Mouse (Mus musculus) lung, postnatal 4 days (tissue): Measurements from ENCODE around the gene Defb9.
"Not testable (repeated sequence)": the region's sequence is repeated elsewhere in the genome, so short reads cannot be mapped to it uniquely, and the experiment has no call there.

Experiments
- DNase-seq, 2 experiments: peaks; one replicate each; pipeline ENCODE4 v3.0.0; 2021

The Defb9 gene

GRCm38 (mm10) chr8:21885321-21885720 is at the start of gene Defb9:
Gene Defb9, minus strand, starts transcription at chr8:21885421.
- DNase-seq: not testable (repeated sequence)

- no peak for DNase-seq
Measured at GRCm38 (mm10) chr8:21932610-21933009, 47.4 kb upstream of the Defb9 start, which contains the start of gene Defb15. Gene Defb15, minus strand, starts transcription at chr8:21932710.

- DNase-seq: not testable (repeated sequence)
Measured at GRCm38 (mm10) chr8:21930754-21931153, 45.5 kb upstream of the Defb9 start.

DNA sequence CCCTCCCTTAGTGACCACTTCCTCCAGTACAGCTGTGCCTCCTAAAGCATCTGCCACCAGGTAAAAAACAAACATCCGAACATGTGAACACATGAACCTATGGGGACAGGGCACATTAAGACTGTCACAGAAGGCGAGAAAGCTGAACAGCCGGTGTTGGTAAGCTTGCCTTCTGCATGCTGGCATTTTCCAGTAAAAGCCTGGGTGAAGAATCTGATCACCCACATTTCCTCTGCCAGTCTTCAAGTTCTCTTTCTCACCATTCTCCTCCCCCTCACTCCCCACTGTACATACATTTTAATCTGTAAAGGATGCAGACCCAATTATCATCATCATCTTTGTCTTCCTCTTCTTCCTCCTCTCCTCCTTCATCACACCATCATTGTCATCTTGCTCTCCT is 30.4 kb upstream of the Defb9 start:
- DNase-seq: no peak

GRCm38 (mm10) chr8:21912554-21912953 is 27.3 kb upstream of the Defb9 start:
- no peak for DNase-seq

- DNase-seq: no peak
Measured at GRCm38 (mm10) chr8:21911931-21912330, 26.7 kb upstream of the Defb9 start.

DNA sequence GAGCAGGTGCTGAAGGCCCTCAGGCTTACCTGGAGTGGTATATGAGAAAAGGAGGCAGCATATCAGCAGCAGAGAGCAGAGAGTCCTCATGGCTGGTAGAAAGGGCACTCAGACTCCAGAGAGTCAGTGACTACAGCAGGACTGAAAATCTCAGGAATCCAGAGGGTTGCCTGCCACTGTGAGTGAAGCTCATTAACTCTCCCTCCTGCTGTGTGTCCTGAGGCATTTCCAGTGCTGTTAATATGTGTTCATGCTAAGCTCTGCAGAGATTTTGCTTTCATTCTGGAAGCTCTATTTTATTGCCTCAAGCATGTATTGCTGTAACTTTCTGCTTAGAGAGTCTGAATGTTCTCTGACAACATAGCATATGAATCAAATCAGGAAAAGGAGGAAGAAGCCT is 21.1 kb upstream of the Defb9 start, which contains the start of gene Defb11:
Gene Defb11 (minus strand): TSS at position 123 of the 400 bp plus-strand sequence.
- not testable (repeated sequence) for DNase-seq

DNA sequence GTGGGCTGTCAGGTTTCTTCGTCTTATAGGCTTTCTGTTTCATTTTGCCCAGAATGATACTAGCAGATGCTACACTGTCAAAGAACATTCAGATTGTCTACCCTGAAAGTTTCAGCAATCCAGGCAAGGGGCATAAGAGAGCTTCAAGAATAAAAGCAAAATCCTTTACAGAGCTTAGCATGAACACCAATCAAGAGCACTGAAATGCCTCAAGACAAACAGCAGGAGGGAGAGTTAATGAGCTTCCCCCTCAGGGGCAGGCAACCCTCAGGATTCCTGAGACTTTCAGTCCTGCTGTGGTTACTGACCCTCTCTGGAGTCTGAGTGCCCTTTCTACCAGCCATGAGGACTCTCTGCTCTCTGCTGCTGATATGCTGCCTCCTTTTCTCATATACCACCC is 26.6 kb downstream of the Defb9 start, which contains the start of gene Defb10:
Gene Defb10 (plus strand): TSS at position 316 of the 400 bp plus-strand sequence.
- not testable (repeated sequence) for DNase-seq
